ENCODE assay signal across 11 mouse cellular contexts in genomic region chr10:77506526-77506925, GRCm38 (mm10). TPM values are rescaled to one million over a fixed set of nuclear protein-coding genes. Genes with fewer than 3 reads are reported as not detected.
DNase-seq lines count a peak whose midpoint lies in the region; ATAC-seq and TF ChIP-seq lines count a peak whose summit lies in the region.
"Had no signal": no experiment of that assay in that cellular context is flagged by ENCODE, and none has a peak within 500 bp of the region (broad histone marks: within the 10 kb centered on the region; RNA-seq: fewer than 3 reads in every experiment).

No protein-coding gene starts in this region.

- no peaks in the 10 kb centered on the region for H3K4me1 ChIP-seq in forebrain, embryonic 14.5 days (ENCODE audit: control insufficient read depth, insufficient read depth, low read length)
- peaks cover 5% of the 10 kb centered on the region; the same call in 1 of the 2 replicates for H3K4me1 ChIP-seq in forebrain, embryonic 13.5 days
- H3K4me1 ChIP-seq in midbrain, postnatal 0 days (ENCODE audit: insufficient read depth, low read length): no peaks in the 10 kb centered on the region
- H3K4me1 ChIP-seq in midbrain, embryonic 15.5 days: peaks cover 8% of the 10 kb centered on the region; the same call in 1 of the 2 replicates
- peaks cover 8% of the 10 kb centered on the region; the same call in 1 of the 2 replicates for H3K4me1 ChIP-seq in kidney, embryonic 14.5 days (ENCODE audit: control insufficient read depth, insufficient read depth, low read length)

- no peak for TF ChIP-seq CTCF in midbrain, postnatal 0 days (IDR thresholded peaks at IDR 0.05)

- H3K27ac ChIP-seq in forebrain, embryonic 14.5 days (ENCODE audit: low read depth, low read length): no peak overlapping the region
- H3K27ac ChIP-seq in forebrain, embryonic 13.5 days: no peak overlapping the region
- H3K27ac ChIP-seq in midbrain, postnatal 0 days (ENCODE audit: low read depth, low read length): no peak overlapping the region
- no peak overlapping the region for H3K27ac ChIP-seq in midbrain, embryonic 15.5 days
- H3K27ac ChIP-seq in kidney, embryonic 14.5 days (ENCODE audit: low read depth, low read length): no peak overlapping the region

- H3K4me2 ChIP-seq in forebrain, embryonic 14.5 days (ENCODE audit: low read length): no peak overlapping the region
- no peak overlapping the region for H3K4me2 ChIP-seq in forebrain, embryonic 13.5 days
- no peak overlapping the region for H3K4me2 ChIP-seq in midbrain, postnatal 0 days (ENCODE audit: low read depth, low read length, poor library complexity, severe bottlenecking)
- no peak overlapping the region for H3K4me2 ChIP-seq in midbrain, embryonic 15.5 days
- H3K4me2 ChIP-seq in kidney, embryonic 14.5 days (replicated peaks; ENCODE audit: low read depth, low read length): no peak overlapping the region
- H3K4me2 ChIP-seq: lung, embryonic 14.5 days had no signal

- ATAC-seq in forebrain, embryonic 14.5 days: no peak
- ATAC-seq in forebrain, embryonic 13.5 days: no peak
- no peak for ATAC-seq in midbrain, postnatal 0 days (ENCODE audit: low FRiP score)
- no peak for ATAC-seq in midbrain, embryonic 15.5 days (replicated peaks)
- 0 out of 2 replicates have a peak, but pooled peaks have one; percentile 56 for ATAC-seq in kidney, embryonic 14.5 days (ENCODE audit: low FRiP score, low TSS enrichment)
- ATAC-seq: intestine, embryonic 16.5 days had no signal

- H3K4me3 ChIP-seq in forebrain, embryonic 14.5 days (ENCODE audit: low read depth, low read length): no peak overlapping the region
- H3K4me3 ChIP-seq in forebrain, embryonic 13.5 days: no peak overlapping the region
- H3K4me3 ChIP-seq in midbrain, postnatal 0 days (ENCODE audit: low read depth, low read length): no peak overlapping the region
- H3K4me3 ChIP-seq in midbrain, embryonic 15.5 days: no peak overlapping the region
- H3K4me3 ChIP-seq in kidney, embryonic 14.5 days (ENCODE audit: low read length): no peak overlapping the region

- H3K9ac ChIP-seq in forebrain, embryonic 14.5 days (ENCODE audit: low read length): no peak overlapping the region
- no peak overlapping the region for H3K9ac ChIP-seq in forebrain, embryonic 13.5 days
- no peak overlapping the region for H3K9ac ChIP-seq in midbrain, postnatal 0 days (replicated peaks; ENCODE audit: low read length, poor library complexity, severe bottlenecking)
- no peak overlapping the region for H3K9ac ChIP-seq in midbrain, embryonic 15.5 days
- no peak overlapping the region for H3K9ac ChIP-seq in kidney, embryonic 14.5 days (ENCODE audit: low read depth, low read length)
- H3K9ac ChIP-seq: lung, embryonic 14.5 days had no signal

- H3K27me3 ChIP-seq in forebrain, embryonic 14.5 days (replicated peaks; ENCODE audit: control insufficient read depth, insufficient read depth, low read length): no peaks in the 10 kb centered on the region
- no peaks in the 10 kb centered on the region for H3K27me3 ChIP-seq in forebrain, embryonic 13.5 days
- H3K27me3 ChIP-seq in midbrain, postnatal 0 days (ENCODE audit: insufficient read depth, low read length): no peaks in the 10 kb centered on the region
- no peaks in the 10 kb centered on the region for H3K27me3 ChIP-seq in midbrain, embryonic 15.5 days (replicated peaks)
- no peaks in the 10 kb centered on the region for H3K27me3 ChIP-seq in kidney, embryonic 14.5 days (ENCODE audit: control insufficient read depth, insufficient read depth, low read length)

- WGBS in forebrain, embryonic 14.5 days: 83% methylated on average over 5 of the region's 5 CpGs
- 88% methylated on average over 5 of the region's 5 CpGs for WGBS in forebrain, embryonic 13.5 days
- 90% methylated on average over 5 of the region's 5 CpGs for WGBS in midbrain, postnatal 0 days
- 93% methylated on average over 5 of the region's 5 CpGs for WGBS in midbrain, embryonic 15.5 days
- 53% methylated on average over 5 of the region's 5 CpGs for WGBS in kidney, embryonic 14.5 days

- peaks cover 75% of the 10 kb centered on the region for H3K36me3 ChIP-seq in forebrain, embryonic 14.5 days (ENCODE audit: control insufficient read depth, insufficient read depth, low read length)
- peaks cover 85% of the 10 kb centered on the region for H3K36me3 ChIP-seq in forebrain, embryonic 13.5 days (ENCODE audit: poor library complexity, severe bottlenecking)
- H3K36me3 ChIP-seq in midbrain, postnatal 0 days (ENCODE audit: insufficient read depth, low read length): peaks cover 36% of the 10 kb centered on the region
- peaks cover 9% of the 10 kb centered on the region; the same call in 1 of the 2 replicates for H3K36me3 ChIP-seq in midbrain, embryonic 15.5 days (replicated peaks)
- peaks cover 64% of the 10 kb centered on the region for H3K36me3 ChIP-seq in kidney, embryonic 14.5 days (ENCODE audit: control insufficient read depth, insufficient read depth, low read length)

- H3K9me3 ChIP-seq in forebrain, embryonic 14.5 days (replicated peaks; ENCODE audit: control insufficient read depth, low read length): no peaks in the 10 kb centered on the region
- no peaks in the 10 kb centered on the region for H3K9me3 ChIP-seq in forebrain, embryonic 13.5 days (replicated peaks)
- H3K9me3 ChIP-seq in midbrain, postnatal 0 days (ENCODE audit: low read length): no peaks in the 10 kb centered on the region
- no peaks in the 10 kb centered on the region for H3K9me3 ChIP-seq in midbrain, embryonic 15.5 days
- no peaks in the 10 kb centered on the region for H3K9me3 ChIP-seq in kidney, embryonic 14.5 days (ENCODE audit: control insufficient read depth, low read length)

- DNase-seq in forebrain, embryonic 14.5 days (ENCODE audit: low spot score): peak; percentile 8
- peak; percentile 61 for DNase-seq in midbrain, postnatal 0 days (ENCODE audit: low spot score)
- DNase-seq in thymus, postnatal 14 days: no peak
- DNase-seq in right cerebral cortex, postnatal 4 days: no peak
- DNase-seq in adrenal gland, postnatal 14 days: no peak
- DNase-seq: layer of hippocampus, postnatal 36 days; lung, embryonic 14.5 days had no signal

RNA-seq across cellular contexts. Expression of gene Fam207a, which starts 9.1 kb away (rescaled TPM):
- polyA plus RNA-seq in forebrain, embryonic 14.5 days (2014; fragmentation: Nextera tagmentation; extraction: Ambion mirVana): 33.8 and 36.9 TPM in 2 replicates
- 37.5 and 38.7 TPM in 2 replicates for polyA plus RNA-seq in forebrain, embryonic 13.5 days (2015; fragmentation: Nextera tagmentation; extraction: Ambion mirVana)
- 47.1 and 49.2 TPM in 2 replicates for total RNA-seq in midbrain, postnatal 0 days (2014; rRNA removed)
- 32.7 and 34.9 TPM in 2 replicates for polyA plus RNA-seq in midbrain, postnatal 0 days (2015; fragmentation: Nextera tagmentation; extraction: Ambion mirVana)
- 48.0 and 52.8 TPM in 2 replicates for polyA plus RNA-seq in midbrain, embryonic 15.5 days (2015; fragmentation: Nextera tagmentation; extraction: Ambion mirVana)
- 28.8 and 36.5 TPM in 2 replicates for polyA plus RNA-seq in kidney, embryonic 14.5 days (2014; fragmentation: Nextera tagmentation; extraction: Ambion mirVana)
- 21.6 and 27.2 TPM in 2 replicates for total RNA-seq in adrenal gland, postnatal 14 days (2021)

RNA-seq across cellular contexts. Expression of gene Itgb2, which starts 23.5 kb away (rescaled TPM):
- polyA plus RNA-seq in forebrain, embryonic 14.5 days (2014; fragmentation: Nextera tagmentation; extraction: Ambion mirVana): 0.67 and 0.89 TPM in 2 replicates
- 0.34 and 0.37 TPM in 2 replicates for polyA plus RNA-seq in forebrain, embryonic 13.5 days (2015; fragmentation: Nextera tagmentation; extraction: Ambion mirVana)
- 0.55 and 1.7 TPM in 2 replicates for total RNA-seq in midbrain, postnatal 0 days (2014; rRNA removed)
- 0.69 and 1.2 TPM in 2 replicates for polyA plus RNA-seq in midbrain, postnatal 0 days (2015; fragmentation: Nextera tagmentation; extraction: Ambion mirVana)
- 0.81 and 0.87 TPM in 2 replicates for polyA plus RNA-seq in midbrain, embryonic 15.5 days (2015; fragmentation: Nextera tagmentation; extraction: Ambion mirVana)
- 1.1 and 1.3 TPM in 2 replicates for polyA plus RNA-seq in kidney, embryonic 14.5 days (2014; fragmentation: Nextera tagmentation; extraction: Ambion mirVana)
- total RNA-seq in adrenal gland, postnatal 14 days (2021): 5.8 and 16.0 TPM in 2 replicates

Comparison
In these comparisons a context has a peak if more than half of its experiments do, and no peak if none do; other contexts are left out.
1. DNase-seq: peak in forebrain, embryonic 14.5 days (single experiment) and midbrain, postnatal 0 days (single experiment); none in thymus, postnatal 14 days (single experiment), right cerebral cortex, postnatal 4 days (single experiment) and adrenal gland, postnatal 14 days (single experiment).